Mouse (Mus musculus) spleen, postnatal 10 days (tissue): ENCODE measurements around the gene Mrs2.
A peak's percentile ranks its signal among the peaks of the same experiment; 100 is the strongest.

Source experiments
- DNase-seq, 2 experiments: peaks; one replicate each; pipeline ENCODE4 v3.0.0; 2021 to 2022; ENCODE audit warnings: low spot score in 2 of 2

Gene Mrs2

GRCm38 (mm10) chr13:25019793-25020539, at the start of gene Mrs2:
TSS of gene Mrs2 (minus strand) at chr13:25020379.
- DNase-seq: peak; percentile 82 to 87

GRCm38 (mm10) chr13:25069765-25070164, 49.6 kb upstream of the Mrs2 start:
- no peak for DNase-seq

- no peak for DNase-seq
These were observed 47.0 kb upstream of the Mrs2 start for GRCm38 (mm10) chr13:25067183-25067582.

GRCm38 (mm10) chr13:25066659-25067058, 46.5 kb upstream of the Mrs2 start:
- DNase-seq: no peak

- DNase-seq: no peak
These were observed 35.9 kb upstream of the Mrs2 start, which contains the start of gene Dcdc2a for GRCm38 (mm10) chr13:25055873-25056667. TSS of gene Dcdc2a (plus strand) at chr13:25056004.

- DNase-seq: peak in 1 of 2 experiments; percentile 39
These were observed 35.0 kb upstream of the Mrs2 start for GRCm38 (mm10) chr13:25055111-25055554.

- DNase-seq: no peak
These were observed 32.5 kb upstream of the Mrs2 start for GRCm38 (mm10) chr13:25052671-25053070.

GRCm38 (mm10) chr13:25039488-25039887, 19.3 kb upstream of the Mrs2 start:
- no peak for DNase-seq

- DNase-seq: no peak
These were observed 6.9 kb upstream of the Mrs2 start for GRCm38 (mm10) chr13:25027114-25027425.

GRCm38 (mm10) chr13:25026409-25027113, 6.4 kb upstream of the Mrs2 start:
- DNase-seq: no peak

- peak in 1 of 2 experiments; percentile 67 for DNase-seq
These were observed 4.5 kb upstream of the Mrs2 start for GRCm38 (mm10) chr13:25024655-25025054.

- DNase-seq: no peak
These were observed 3.0 kb upstream of the Mrs2 start for GRCm38 (mm10) chr13:25023129-25023528.

- DNase-seq: no peak
These were observed 2.2 kb upstream of the Mrs2 start for GRCm38 (mm10) chr13:25022386-25022785.

GRCm38 (mm10) chr13:25020540-25020892, 337 bp upstream of the Mrs2 start:
- DNase-seq: peak in 1 of 2 experiments; percentile 33

- DNase-seq: peak in 1 of 2 experiments; percentile 3
These were observed 1.9 kb downstream of the Mrs2 start for GRCm38 (mm10) chr13:25018316-25018715.

GRCm38 (mm10) chr13:25007115-25007514, 13.1 kb downstream of the Mrs2 start:
- peak; percentile 34 to 70 for DNase-seq

- no peak for DNase-seq
These were observed 17.2 kb downstream of the Mrs2 start for GRCm38 (mm10) chr13:25002965-25003364.

- DNase-seq: no peak
These were observed 20.6 kb downstream of the Mrs2 start for GRCm38 (mm10) chr13:24999538-24999937.

- DNase-seq: no peak
These were observed 27.0 kb downstream of the Mrs2 start for GRCm38 (mm10) chr13:24993160-24993559.

GRCm38 (mm10) chr13:24989006-24989405, 31.2 kb downstream of the Mrs2 start:
- DNase-seq: no peak

- DNase-seq: peak in 1 of 2 experiments; percentile 65
These were observed 31.8 kb downstream of the Mrs2 start for GRCm38 (mm10) chr13:24988391-24988790.

GRCm38 (mm10) chr13:24985435-24985834, 34.7 kb downstream of the Mrs2 start:
- DNase-seq: no peak
